Mouse (Mus musculus): ENCODE data around the gene Ak9. TPM values are rescaled to one million over a fixed set of nuclear protein-coding genes. Genes with fewer than 3 reads are reported as not detected.

Gene Ak9
- polyA plus RNA-seq, 1 experiment from 2014 or later, result not detected

DNA sequence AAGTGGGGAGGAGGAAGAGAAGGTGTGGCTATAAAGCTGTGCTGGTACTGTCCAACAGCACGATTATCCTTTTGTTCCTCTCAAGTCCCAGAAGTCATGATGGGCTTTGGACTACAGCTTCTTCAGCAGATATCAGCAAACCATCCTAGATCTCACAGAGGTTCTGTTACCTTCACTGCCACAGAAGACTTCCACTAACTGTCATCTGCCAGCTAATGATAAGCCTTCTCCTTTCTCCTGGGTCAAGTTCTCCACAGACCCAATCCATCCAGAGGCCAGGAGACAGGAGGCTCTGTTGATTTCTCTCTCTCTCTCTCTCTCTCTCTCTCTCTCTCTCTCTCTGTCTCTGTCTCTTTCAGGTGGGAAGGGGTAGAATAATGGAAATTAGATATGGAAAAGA is 144.4 kb downstream of the Ak9 start:
- H3K9ac ChIP-seq (replicated peaks; ENCODE audit: low read length), result no peak overlapping the region
- no peaks in the 10 kb centered on the region for H3K4me1 ChIP-seq (ENCODE audit: control insufficient read depth, insufficient read depth, low read length)
- no peak overlapping the region for H3K4me3 ChIP-seq (ENCODE audit: low read depth, low read length)
- H3K9me3 ChIP-seq (replicated peaks; ENCODE audit: control insufficient read depth, low read length), result no peaks in the 10 kb centered on the region
- H3K4me2 ChIP-seq (ENCODE audit: low read depth, low read length), result no peak overlapping the region
- H3K27ac ChIP-seq (replicated peaks; ENCODE audit: low read depth, low read length), result no peak overlapping the region
- peaks cover 3% of the 10 kb centered on the region for H3K36me3 ChIP-seq (replicated peaks; ENCODE audit: control insufficient read depth, insufficient read depth, low read depth, low read length)
- 93% methylated on average over 1 of the region's 1 CpGs for WGBS
- DNase-seq (ENCODE audit: low spot score) (no peak), ATAC-seq (replicated peaks; ENCODE audit: insufficient number of reproducible peaks, low FRiP score, low TSS enrichment, low read depth) (no peak)
- H3K27me3 ChIP-seq (ENCODE audit: control insufficient read depth, insufficient read depth, low read length), result no peaks in the 10 kb centered on the region

DNA sequence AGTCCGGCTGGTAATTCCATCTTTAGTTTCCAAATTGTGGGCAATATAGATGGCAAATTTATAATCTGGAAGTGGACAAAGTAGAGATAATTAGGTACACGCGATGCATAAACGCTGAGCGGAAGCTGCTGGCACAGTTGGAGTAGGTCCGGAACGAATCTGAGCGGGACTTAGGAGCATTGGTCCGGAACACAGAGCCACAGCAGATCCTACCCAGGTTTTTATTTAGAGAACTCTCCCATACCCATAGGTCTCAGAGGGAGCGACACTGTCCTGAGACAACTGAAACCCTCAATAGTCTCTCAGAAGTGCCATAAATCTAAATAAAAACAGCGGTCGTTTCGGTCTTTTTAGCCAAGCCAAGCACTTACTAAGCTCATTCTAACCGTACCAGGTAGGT is 145.9 kb downstream of the Ak9 start:
- Histone ChIP-seq H3K27ac (replicated peaks; ENCODE audit: low read depth, low read length) (no peak overlapping the region), H3K9ac (replicated peaks; ENCODE audit: low read length) (peak overlapping the region; percentile 80), H3K4me3 (ENCODE audit: low read depth, low read length) (peak overlapping the region; percentile 88), H3K4me1 (ENCODE audit: control insufficient read depth, insufficient read depth, low read length) (no peaks in the 10 kb centered on the region), H3K27me3 (ENCODE audit: control insufficient read depth, insufficient read depth, low read length) (no peaks in the 10 kb centered on the region), H3K4me2 (ENCODE audit: low read depth, low read length) (peak overlapping the region; percentile 42), H3K9me3 (replicated peaks; ENCODE audit: control insufficient read depth, low read length) (no peaks in the 10 kb centered on the region), H3K36me3 (replicated peaks; ENCODE audit: control insufficient read depth, insufficient read depth, low read depth, low read length) (peaks cover 3% of the 10 kb centered on the region)
- WGBS, result 14% methylated on average over 14 of the region's 14 CpGs
- peak; percentile 51 for DNase-seq (ENCODE audit: low spot score)
- peak; percentile 60 for ATAC-seq (replicated peaks; ENCODE audit: insufficient number of reproducible peaks, low FRiP score, low TSS enrichment, low read depth)

DNA sequence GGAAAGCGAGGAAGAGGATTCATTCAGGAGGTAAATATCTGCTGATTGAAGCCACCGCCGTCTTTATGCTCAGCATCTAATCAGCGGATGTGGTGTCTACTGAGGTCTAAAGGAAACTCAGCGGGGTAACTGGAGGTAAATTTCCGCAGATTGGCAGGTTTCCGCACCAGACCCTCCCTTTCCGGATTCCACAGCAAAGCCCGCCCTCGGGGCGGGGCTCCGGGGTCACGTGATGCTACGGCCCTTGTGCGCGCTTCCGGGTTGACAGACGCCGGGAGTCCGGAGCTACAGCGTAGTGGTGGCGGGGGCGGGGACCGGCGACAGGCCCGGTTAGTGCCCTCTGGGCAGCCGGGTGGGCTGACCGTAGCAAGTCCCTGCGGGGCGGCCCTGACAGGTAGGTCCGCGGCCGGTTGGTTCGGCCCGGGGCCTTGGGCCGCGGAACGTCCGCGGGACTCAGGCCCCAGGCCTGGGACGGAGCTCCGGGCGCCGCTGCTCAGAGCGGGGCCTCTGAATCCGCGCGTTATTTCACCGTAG is 146.4 kb downstream of the Ak9 start, which contains the start of gene Zbtb24:
Gene Zbtb24 (plus strand): TSS at position 247 of the 534 bp plus-strand sequence.
- peaks cover 3% of the 10 kb centered on the region for H3K36me3 ChIP-seq (replicated peaks; ENCODE audit: control insufficient read depth, insufficient read depth, low read depth, low read length)
- H3K27me3 ChIP-seq (ENCODE audit: control insufficient read depth, insufficient read depth, low read length), result no peaks in the 10 kb centered on the region
- DNase-seq (ENCODE audit: low spot score), result peak; percentile 98
- peak within 1 kb of the TSS; percentile 80 for H3K9ac ChIP-seq (replicated peaks; ENCODE audit: low read length)
- 0% methylated on average over 49 of the region's 49 CpGs for WGBS
- no peaks in the 10 kb centered on the region for H3K9me3 ChIP-seq (replicated peaks; ENCODE audit: control insufficient read depth, low read length)
- H3K4me3 ChIP-seq (ENCODE audit: low read depth, low read length), result peak within 1 kb of the TSS; percentile 88
- peak within 1 kb of the TSS; percentile 68 for H3K4me2 ChIP-seq (ENCODE audit: low read depth, low read length)
- H3K27ac ChIP-seq (replicated peaks; ENCODE audit: low read depth, low read length), result no peak within 1 kb of the TSS
- no peaks in the 10 kb centered on the region for H3K4me1 ChIP-seq (ENCODE audit: control insufficient read depth, insufficient read depth, low read length)
- ATAC-seq (replicated peaks; ENCODE audit: insufficient number of reproducible peaks, low FRiP score, low TSS enrichment, low read depth), result peak; percentile 89

DNA sequence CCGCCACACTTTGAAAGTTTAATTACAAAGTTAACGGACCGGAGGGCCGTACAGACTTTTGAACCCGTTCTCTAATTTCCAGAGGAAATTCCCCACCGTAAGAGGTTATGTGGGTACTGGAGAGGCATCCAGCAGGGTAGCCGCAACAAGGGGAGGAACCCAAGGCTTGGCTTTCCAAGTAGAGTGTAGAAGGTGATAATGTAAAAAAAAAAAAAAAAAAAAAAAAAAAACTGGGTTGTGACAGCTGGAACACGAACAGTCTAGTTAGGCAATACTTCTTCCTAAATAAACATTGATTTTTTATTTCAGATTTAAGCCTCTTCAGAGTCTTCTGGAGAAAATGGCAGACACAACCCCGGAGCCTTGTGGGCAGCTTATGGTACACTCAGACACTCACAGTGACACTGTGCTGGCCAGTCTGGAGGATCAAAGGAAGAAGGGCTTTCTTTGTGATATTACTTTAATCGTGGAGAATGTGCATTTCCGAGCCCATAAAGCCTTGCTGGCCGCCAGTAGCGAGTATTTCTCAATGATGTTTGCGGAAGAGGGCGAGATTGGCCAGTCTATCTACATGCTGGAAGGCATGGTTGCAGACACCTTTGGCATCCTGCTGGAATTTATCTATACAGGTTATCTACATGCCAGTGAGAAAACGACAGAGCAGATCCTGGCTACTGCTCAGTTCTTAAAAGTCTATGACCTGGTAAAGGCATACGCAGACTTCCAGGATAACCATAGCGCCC is 147.2 kb downstream of the Ak9 start:
- peak overlapping the region; percentile 88 for H3K4me3 ChIP-seq (ENCODE audit: low read depth, low read length)
- H3K36me3 ChIP-seq (replicated peaks; ENCODE audit: control insufficient read depth, insufficient read depth, low read depth, low read length), result peaks cover 3% of the 10 kb centered on the region
- no peak for DNase-seq (ENCODE audit: low spot score)
- no peak for ATAC-seq (replicated peaks; ENCODE audit: insufficient number of reproducible peaks, low FRiP score, low TSS enrichment, low read depth)
- 56% methylated on average over 18 of the region's 18 CpGs for WGBS
- H3K4me1 ChIP-seq (ENCODE audit: control insufficient read depth, insufficient read depth, low read length), result no peaks in the 10 kb centered on the region
- H3K27ac ChIP-seq (replicated peaks; ENCODE audit: low read depth, low read length), result no peak overlapping the region
- H3K9me3 ChIP-seq (replicated peaks; ENCODE audit: control insufficient read depth, low read length), result no peaks in the 10 kb centered on the region
- H3K4me2 ChIP-seq (ENCODE audit: low read depth, low read length), result peak overlapping the region; percentile 68
- H3K27me3 ChIP-seq (ENCODE audit: control insufficient read depth, insufficient read depth, low read length), result no peaks in the 10 kb centered on the region
- H3K9ac ChIP-seq (replicated peaks; ENCODE audit: low read length), result peak overlapping the region; percentile 80

DNA sequence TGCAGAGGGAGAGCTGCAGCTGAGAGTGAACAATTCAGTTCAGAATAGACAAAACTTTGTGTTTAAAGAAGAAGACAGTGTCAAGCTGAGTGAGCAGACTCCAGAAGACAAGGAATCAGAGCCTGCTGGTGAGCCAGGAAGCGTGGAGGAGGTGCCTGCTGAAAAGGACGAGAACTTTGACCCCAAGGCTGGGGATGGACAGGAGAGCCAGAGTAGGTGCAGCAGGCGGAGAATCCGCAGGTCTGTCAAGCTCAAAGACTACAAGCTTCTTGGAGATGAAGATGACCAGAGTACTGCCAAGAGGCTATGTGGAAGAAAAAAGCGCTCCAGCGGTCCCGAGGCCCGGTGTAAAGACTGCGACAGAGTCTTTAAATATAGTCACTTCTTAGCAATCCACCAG is 147.9 kb downstream of the Ak9 start:
- H3K9ac ChIP-seq (replicated peaks; ENCODE audit: low read length), result no peak overlapping the region
- H3K4me2 ChIP-seq (ENCODE audit: low read depth, low read length), result no peak overlapping the region
- H3K9me3 ChIP-seq (replicated peaks; ENCODE audit: control insufficient read depth, low read length), result no peaks in the 10 kb centered on the region
- no peaks in the 10 kb centered on the region for H3K27me3 ChIP-seq (ENCODE audit: control insufficient read depth, insufficient read depth, low read length)
- H3K4me3 ChIP-seq (ENCODE audit: low read depth, low read length), result no peak overlapping the region
- 97% methylated on average over 9 of the region's 9 CpGs for WGBS
- no peak for ATAC-seq (replicated peaks; ENCODE audit: insufficient number of reproducible peaks, low FRiP score, low TSS enrichment, low read depth)
- no peak for DNase-seq (ENCODE audit: low spot score)
- H3K4me1 ChIP-seq (ENCODE audit: control insufficient read depth, insufficient read depth, low read length), result no peaks in the 10 kb centered on the region
- H3K36me3 ChIP-seq (replicated peaks; ENCODE audit: control insufficient read depth, insufficient read depth, low read depth, low read length), result peaks cover 3% of the 10 kb centered on the region
- no peak overlapping the region for H3K27ac ChIP-seq (replicated peaks; ENCODE audit: low read depth, low read length)

DNA sequence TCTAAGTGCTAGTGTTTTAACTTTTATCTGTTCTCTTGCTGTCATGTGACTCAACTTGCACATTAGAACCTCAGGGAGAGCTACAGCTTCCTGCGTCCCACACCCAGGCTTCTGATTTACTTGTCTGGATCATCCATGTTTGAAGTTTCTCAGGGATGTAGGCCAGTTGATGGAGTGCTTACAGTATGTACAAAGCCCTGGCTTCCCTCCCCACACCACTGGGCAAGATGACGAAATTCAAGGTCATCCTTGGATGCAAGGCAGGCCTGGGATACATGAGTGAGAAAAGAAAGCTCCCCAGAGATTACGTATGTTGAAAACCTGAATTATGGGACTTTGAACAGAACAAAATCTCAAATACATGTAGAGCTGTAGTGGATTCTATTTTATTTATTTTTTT is 149.0 kb downstream of the Ak9 start:
- WGBS, result 94% methylated on average over 3 of the region's 3 CpGs
- ATAC-seq (replicated peaks; ENCODE audit: insufficient number of reproducible peaks, low FRiP score, low TSS enrichment, low read depth), result no peak
- H3K27me3 ChIP-seq (ENCODE audit: control insufficient read depth, insufficient read depth, low read length), result no peaks in the 10 kb centered on the region

DNA sequence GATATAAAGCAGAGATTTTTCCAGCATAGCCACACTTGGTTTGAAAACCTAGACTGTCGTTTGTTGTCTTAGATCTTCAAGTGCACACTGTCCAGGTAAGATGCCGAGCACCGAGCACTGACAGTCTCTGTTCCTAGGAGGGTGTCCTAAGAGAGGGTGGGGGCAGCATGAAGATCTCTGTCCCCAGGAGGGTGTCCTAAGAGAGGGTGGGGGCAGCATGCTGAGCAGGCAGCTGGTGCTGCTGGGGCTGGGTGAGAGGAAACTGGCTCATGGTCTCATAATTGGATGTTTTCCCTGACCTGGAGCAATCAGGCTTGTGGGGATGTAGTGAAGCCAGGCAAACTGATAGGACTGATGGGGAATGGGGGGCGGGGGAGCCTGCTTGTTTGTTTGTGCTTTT is 156.2 kb downstream of the Ak9 start:
- Histone ChIP-seq H3K4me3 (ENCODE audit: low read depth, low read length) (no peak overlapping the region), H3K9ac (replicated peaks; ENCODE audit: low read length) (no peak overlapping the region), H3K4me2 (ENCODE audit: low read depth, low read length) (no peak overlapping the region), H3K4me1 (ENCODE audit: control insufficient read depth, insufficient read depth, low read length) (no peaks in the 10 kb centered on the region), H3K27me3 (ENCODE audit: control insufficient read depth, insufficient read depth, low read length) (no peaks in the 10 kb centered on the region), H3K9me3 (replicated peaks; ENCODE audit: control insufficient read depth, low read length) (no peaks in the 10 kb centered on the region), H3K36me3 (replicated peaks; ENCODE audit: control insufficient read depth, insufficient read depth, low read depth, low read length) (no peaks in the 10 kb centered on the region), H3K27ac (replicated peaks; ENCODE audit: low read depth, low read length) (no peak overlapping the region)
- ATAC-seq (replicated peaks; ENCODE audit: insufficient number of reproducible peaks, low FRiP score, low TSS enrichment, low read depth) (no peak), DNase-seq (ENCODE audit: low spot score) (no peak)
- WGBS, result 73% methylated on average over 4 of the region's 4 CpGs

More for the DNA sequence above, 149.0 kb downstream of the Ak9 start:
- Histone ChIP-seq H3K9ac (replicated peaks; ENCODE audit: low read length) (no peak overlapping the region), H3K9me3 (replicated peaks; ENCODE audit: control insufficient read depth, low read length) (no peaks in the 10 kb centered on the region), H3K4me2 (ENCODE audit: low read depth, low read length) (no peak overlapping the region), H3K4me1 (ENCODE audit: control insufficient read depth, insufficient read depth, low read length) (no peaks in the 10 kb centered on the region), H3K27ac (replicated peaks; ENCODE audit: low read depth, low read length) (no peak overlapping the region), H3K36me3 (replicated peaks; ENCODE audit: control insufficient read depth, insufficient read depth, low read depth, low read length) (peaks cover 3% of the 10 kb centered on the region), H3K4me3 (ENCODE audit: low read depth, low read length) (no peak overlapping the region)
- DNase-seq (ENCODE audit: low spot score), result no peak

DNA sequence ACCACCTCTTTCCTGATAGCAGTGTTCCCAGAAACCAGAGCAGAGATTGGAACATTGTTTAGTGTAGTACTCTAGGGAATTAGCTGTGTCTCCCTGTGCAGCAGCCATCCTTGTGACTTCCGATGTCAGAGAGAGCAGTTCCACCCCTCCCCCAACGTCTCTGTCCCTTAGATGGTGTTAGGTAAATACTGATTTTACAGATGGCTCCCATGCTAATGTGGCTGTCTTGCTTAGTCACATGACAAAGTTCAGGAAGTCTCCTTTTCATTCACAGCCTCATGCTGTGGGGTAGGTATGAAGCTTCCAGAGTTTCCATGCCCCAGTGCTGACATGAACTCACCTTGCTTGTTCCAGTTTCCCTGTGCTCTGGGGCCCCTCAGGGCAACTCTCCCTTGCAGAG is 156.7 kb downstream of the Ak9 start:
- no peak overlapping the region for H3K4me2 ChIP-seq (ENCODE audit: low read depth, low read length)
- no peaks in the 10 kb centered on the region for H3K36me3 ChIP-seq (replicated peaks; ENCODE audit: control insufficient read depth, insufficient read depth, low read depth, low read length)
- H3K4me1 ChIP-seq (ENCODE audit: control insufficient read depth, insufficient read depth, low read length), result no peaks in the 10 kb centered on the region
- H3K27ac ChIP-seq (replicated peaks; ENCODE audit: low read depth, low read length), result no peak overlapping the region
- DNase-seq (ENCODE audit: low spot score) (no peak), ATAC-seq (replicated peaks; ENCODE audit: insufficient number of reproducible peaks, low FRiP score, low TSS enrichment, low read depth) (no peak)
- no peaks in the 10 kb centered on the region for H3K27me3 ChIP-seq (ENCODE audit: control insufficient read depth, insufficient read depth, low read length)
- 29% methylated on average over 2 of the region's 2 CpGs for WGBS
- H3K9me3 ChIP-seq (replicated peaks; ENCODE audit: control insufficient read depth, low read length), result no peaks in the 10 kb centered on the region
- no peak overlapping the region for H3K9ac ChIP-seq (replicated peaks; ENCODE audit: low read length)
- H3K4me3 ChIP-seq (ENCODE audit: low read depth, low read length), result no peak overlapping the region

Data from embryonic facial prominence, embryonic 11.5 days (tissue).